ENCODE assay signal across 20 mouse cellular contexts in genomic region chr17:23730441-23730840, GRCm38 (mm10). TPM values are rescaled to one million over a fixed set of nuclear protein-coding genes. Genes with fewer than 3 reads are reported as not detected.
"Had no signal": no experiment of that assay in that cellular context is flagged by ENCODE, and none has a peak within 500 bp of the region (broad histone marks: within the 10 kb centered on the region; RNA-seq: fewer than 3 reads in every experiment).

No protein-coding gene starts in this region.

- H3K4me2 ChIP-seq: lung, embryonic 14.5 days; midbrain, embryonic 13.5 days; neural tube, embryonic 13.5 days; neural tube, embryonic 15.5 days had no signal

- H3K27ac ChIP-seq: midbrain, embryonic 10.5 days; midbrain, embryonic 13.5 days; neural tube, embryonic 13.5 days; neural tube, embryonic 15.5 days had no signal

- H3K36me3 ChIP-seq: neural tube, embryonic 15.5 days had no signal

- DNase-seq: lung, adult 18-20 months; lung, embryonic 14.5 days; lung, postnatal 10 days; lung, postnatal 4 days; retina, postnatal 1 day; right cerebral cortex, adult 18-20 months; right cerebral cortex, postnatal 25 days; right cerebral cortex, postnatal 4 days; spleen, adult 18-20 months; thymus, adult 18-20 months; thymus, postnatal 14 days; thymus, postnatal 36 days had no signal

- ATAC-seq: midbrain, embryonic 13.5 days; midbrain, embryonic 16.5 days had no signal

- H3K4me3 ChIP-seq: midbrain, embryonic 10.5 days; midbrain, embryonic 13.5 days; myocyte; neural tube, embryonic 13.5 days; neural tube, embryonic 15.5 days had no signal

- H3K27me3 ChIP-seq: midbrain, embryonic 13.5 days; neural tube, embryonic 13.5 days; neural tube, embryonic 15.5 days had no signal

- H3K9ac ChIP-seq: lung, embryonic 14.5 days; midbrain, embryonic 13.5 days; neural tube, embryonic 15.5 days had no signal

- H3K9me3 ChIP-seq: midbrain, embryonic 10.5 days; midbrain, embryonic 13.5 days; neural tube, embryonic 13.5 days; neural tube, embryonic 15.5 days had no signal

RNA-seq across cellular contexts. Expression of gene 1520401A03Rik, which starts 7.9 kb away (rescaled TPM):
- polyA plus RNA-seq: midbrain, embryonic 10.5 days; small intestine, adult 2 months had no signal

RNA-seq across cellular contexts. Expression of gene Kremen2, which starts 15.2 kb away (rescaled TPM):
- polyA plus RNA-seq: liver, embryonic 16.5 days; lung, embryonic 14.5 days had no signal
